Mouse (Mus musculus) liver, embryonic 12.5 days (tissue): Measurements from ENCODE around the gene Kif3a. TPM values are rescaled to one million over a fixed set of nuclear protein-coding genes. Genes with fewer than 3 reads are reported as not detected.

Experiments
- ATAC-seq: fragments of 200-750 bp; cut with Nextera tagmentation; 2 replicates; pipeline ENCODE4 v1.8.0; 2017; ENCODE audit warnings: moderate number of reproducible peaks, mild to moderate bottlenecking, moderate library complexity
- H3K27ac ChIP-seq: fragments of 300-500 bp; sonication (generic); 2 replicates; pipeline ENCODE4 v1.5.1; 2016; ENCODE audit warnings: mild to moderate bottlenecking
- H3K27me3 ChIP-seq: fragments of 300-500 bp; sonication (generic); replicated peaks from 2 replicates; pipeline ENCODE4 v1.6.1; 2016; ENCODE audit warnings: mild to moderate bottlenecking, moderate library complexity
- H3K36me3 ChIP-seq: fragments of 300-500 bp; sonication (generic); 2 replicates; pipeline ENCODE4 v1.6.1; 2016; ENCODE audit warnings: mild to moderate bottlenecking, moderate library complexity
- H3K4me1 ChIP-seq: fragments of 300-500 bp; sonication (generic); 2 replicates; pipeline ENCODE4 v1.6.1; 2016
- H3K4me2 ChIP-seq: fragments of 300-500 bp; sonication (generic); 2 replicates; pipeline ENCODE4 v1.6.1; 2016; ENCODE audit warnings: mild to moderate bottlenecking, moderate library complexity
- H3K4me3 ChIP-seq: fragments of 300-500 bp; sonication (generic); 2 replicates; pipeline ENCODE4 v1.5.1; 2016; ENCODE audit warnings: mild to moderate bottlenecking, moderate library complexity
- H3K9ac ChIP-seq: fragments of 300-500 bp; sonication (generic); 2 replicates; pipeline ENCODE4 v1.6.1; 2016; ENCODE audit warnings: mild to moderate bottlenecking, moderate library complexity
- H3K9me3 ChIP-seq: fragments of 300-500 bp; sonication (generic); replicated peaks from 2 replicates; pipeline ENCODE4 v1.6.1; 2016; ENCODE audit warnings: mild to moderate bottlenecking, moderate library complexity
- WGBS: fragments of 180-500 bp; shearing (Covaris S2); methylation state at CpG from one replicate; pipeline ENCODE4 v1.1.7; 2016; ENCODE audit not compliant: insufficient replicate concordance; 5-methylcytosine and 5-hydroxymethylcytosine counted together
- polyA plus RNA-seq: library from polyadenylated mRNA; unstranded; fragments of >200 nt; fragmentation: Nextera tagmentation; extraction: Ambion mirVana; gene quantifications from 2 replicates; pipeline ENCODE4 v1.2.1, GENCODE M21; 2016

Kif3a gene
- 13.7 and 14.5 TPM in 2 replicates for polyA plus RNA-seq

DNA sequence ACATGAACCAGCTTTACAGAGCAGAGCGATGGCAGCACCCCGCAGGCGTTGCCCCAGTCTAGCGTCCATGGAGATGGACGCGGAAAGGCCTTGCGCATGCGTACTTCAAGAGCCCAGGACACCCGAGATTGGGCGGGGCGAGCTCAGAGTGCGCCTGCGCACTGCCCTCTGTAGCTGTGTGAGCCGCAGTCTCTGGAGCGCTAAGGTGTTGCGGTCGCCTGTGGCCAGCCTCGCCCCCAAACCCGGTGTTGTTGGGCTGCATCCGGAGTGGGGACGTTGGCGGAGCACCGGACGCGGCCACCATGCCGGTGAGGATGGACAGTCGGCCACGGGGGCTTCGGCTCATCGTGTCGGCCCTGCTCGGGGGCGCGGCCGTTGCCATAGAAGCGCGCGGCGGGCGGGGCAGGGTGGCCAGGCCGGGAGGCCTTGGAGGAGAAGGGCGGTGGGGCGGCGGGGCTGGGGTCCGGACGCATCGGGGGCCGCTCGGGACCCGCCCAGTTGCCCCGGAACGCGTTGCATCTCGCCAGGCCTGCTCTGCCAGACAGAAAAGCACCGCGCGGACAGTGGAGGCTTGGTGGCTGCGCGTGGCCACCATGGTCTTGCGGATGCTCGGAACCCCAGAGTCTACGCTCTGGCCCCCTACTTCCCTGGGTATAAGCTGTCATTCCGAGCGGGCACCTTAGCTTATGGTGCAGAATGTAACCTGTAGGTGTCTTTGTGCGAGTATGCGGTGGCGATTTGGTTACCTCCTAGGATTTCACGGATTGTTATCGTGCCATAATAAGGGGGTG is at the start of gene Kif3a:
Gene Kif3a, plus strand, starts transcription at position 156 of the 791 bp plus-strand sequence.
- Histone ChIP-seq H3K4me1 (peaks cover 19% of the 10 kb centered on the region), H3K4me2 (peak within 1 kb of the TSS; percentile 91), H3K9me3 (peaks cover 7% of the 10 kb centered on the region; the same call in 1 of the 2 replicates), H3K4me3 (peak within 1 kb of the TSS; percentile 80), H3K27me3 (no peaks in the 10 kb centered on the region), H3K36me3 (no peaks in the 10 kb centered on the region), H3K27ac (peak within 1 kb of the TSS; percentile 46; the same call in 1 of the 2 replicates), H3K9ac (peak within 1 kb of the TSS; percentile 77)
- ATAC-seq, result peak; percentile 99
- 1% methylated on average over 66 of the region's 69 CpGs for WGBS

DNA sequence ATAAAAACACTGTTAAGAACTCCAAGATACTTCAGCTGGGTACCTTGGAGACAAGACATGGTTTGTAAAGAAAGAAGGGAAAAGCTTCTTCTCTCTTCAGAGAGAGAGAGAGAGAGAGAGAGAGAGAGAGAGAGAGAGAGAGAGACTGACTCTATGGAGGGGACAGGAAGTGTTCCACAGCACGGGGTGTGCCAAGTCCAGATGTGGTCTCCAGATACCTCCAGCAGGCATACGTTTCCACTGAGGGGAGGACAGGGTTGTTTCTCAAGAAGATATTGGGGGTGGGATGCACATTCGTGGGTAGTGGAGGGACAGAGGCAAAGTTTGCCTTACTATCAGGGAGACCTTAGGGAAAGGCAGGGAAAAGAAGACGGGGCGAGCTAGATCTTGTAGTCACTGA is 48.4 kb upstream of the Kif3a start:
- Histone ChIP-seq H3K4me3 (peak overlapping the region; percentile 91), H3K4me2 (peak overlapping the region; percentile 92), H3K36me3 (peaks cover 12% of the 10 kb centered on the region; the same call in 1 of the 2 replicates), H3K4me1 (peaks cover 74% of the 10 kb centered on the region), H3K27me3 (no peaks in the 10 kb centered on the region), H3K9ac (peak overlapping the region; percentile 97), H3K9me3 (no peaks in the 10 kb centered on the region), H3K27ac (peak overlapping the region; percentile 95)
- ATAC-seq, result peak; percentile 47; the same call in 1 of the 2 replicates
- WGBS, result 10% methylated on average over 5 of the region's 5 CpGs

DNA sequence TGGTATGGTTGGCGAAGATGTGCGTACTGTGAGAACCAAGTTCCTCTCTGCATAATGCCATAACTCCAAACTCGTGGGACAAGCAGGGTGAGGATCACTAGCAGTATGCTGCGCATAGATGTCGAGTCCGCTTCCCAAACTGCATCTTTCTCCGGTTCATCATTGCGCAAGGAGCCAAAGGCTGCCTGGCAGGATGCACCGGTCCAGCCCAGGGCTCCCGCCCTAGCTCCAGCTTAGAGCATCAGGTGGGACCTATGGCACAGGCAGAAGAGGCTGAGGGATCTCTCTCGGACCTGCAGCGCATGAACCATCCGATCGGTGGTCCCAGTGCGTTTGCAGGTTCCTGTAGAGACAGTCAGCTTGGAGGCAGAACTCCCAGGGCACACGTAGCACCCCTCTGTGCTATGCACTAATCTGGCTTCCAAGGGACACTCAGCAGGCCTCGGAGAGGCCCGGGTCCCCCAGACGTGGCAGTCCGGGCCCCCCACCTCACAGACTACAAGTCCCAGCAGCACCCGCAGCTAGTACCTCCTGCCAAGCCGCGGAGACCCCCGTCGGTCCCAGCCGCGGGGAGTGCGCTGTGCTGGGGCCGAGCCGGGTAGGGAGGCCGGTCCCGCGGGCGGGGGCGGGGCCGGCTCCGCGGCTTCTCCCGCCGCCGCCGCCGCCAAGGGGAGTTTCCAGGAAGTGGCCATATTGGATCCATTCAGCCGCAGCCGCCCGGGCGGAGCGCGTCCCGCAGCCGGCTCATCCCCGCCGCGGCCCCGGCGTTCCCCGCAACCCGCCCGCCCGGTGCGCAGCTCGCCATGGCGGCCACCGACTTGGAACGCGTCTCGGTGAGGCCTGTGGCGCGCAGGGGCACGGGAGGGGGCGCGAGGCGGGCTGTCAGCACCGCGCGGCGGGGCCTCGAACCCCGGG is 47.7 kb upstream of the Kif3a start, which contains the start of gene Sept8:
Gene Sept8, plus strand, starts transcription at position 51 of the 915 bp plus-strand sequence.
- Histone ChIP-seq H3K27me3 (no peaks in the 10 kb centered on the region), H3K27ac (peak within 1 kb of the TSS; percentile 95), H3K4me2 (peak within 1 kb of the TSS; percentile 92), H3K9me3 (no peaks in the 10 kb centered on the region), H3K4me3 (peak within 1 kb of the TSS; percentile 91), H3K4me1 (peaks cover 81% of the 10 kb centered on the region), H3K36me3 (peaks cover 16% of the 10 kb centered on the region), H3K9ac (peak within 1 kb of the TSS; percentile 97)
- peak; percentile 69 for ATAC-seq
- 3% methylated on average over 79 of the region's 79 CpGs for WGBS

DNA sequence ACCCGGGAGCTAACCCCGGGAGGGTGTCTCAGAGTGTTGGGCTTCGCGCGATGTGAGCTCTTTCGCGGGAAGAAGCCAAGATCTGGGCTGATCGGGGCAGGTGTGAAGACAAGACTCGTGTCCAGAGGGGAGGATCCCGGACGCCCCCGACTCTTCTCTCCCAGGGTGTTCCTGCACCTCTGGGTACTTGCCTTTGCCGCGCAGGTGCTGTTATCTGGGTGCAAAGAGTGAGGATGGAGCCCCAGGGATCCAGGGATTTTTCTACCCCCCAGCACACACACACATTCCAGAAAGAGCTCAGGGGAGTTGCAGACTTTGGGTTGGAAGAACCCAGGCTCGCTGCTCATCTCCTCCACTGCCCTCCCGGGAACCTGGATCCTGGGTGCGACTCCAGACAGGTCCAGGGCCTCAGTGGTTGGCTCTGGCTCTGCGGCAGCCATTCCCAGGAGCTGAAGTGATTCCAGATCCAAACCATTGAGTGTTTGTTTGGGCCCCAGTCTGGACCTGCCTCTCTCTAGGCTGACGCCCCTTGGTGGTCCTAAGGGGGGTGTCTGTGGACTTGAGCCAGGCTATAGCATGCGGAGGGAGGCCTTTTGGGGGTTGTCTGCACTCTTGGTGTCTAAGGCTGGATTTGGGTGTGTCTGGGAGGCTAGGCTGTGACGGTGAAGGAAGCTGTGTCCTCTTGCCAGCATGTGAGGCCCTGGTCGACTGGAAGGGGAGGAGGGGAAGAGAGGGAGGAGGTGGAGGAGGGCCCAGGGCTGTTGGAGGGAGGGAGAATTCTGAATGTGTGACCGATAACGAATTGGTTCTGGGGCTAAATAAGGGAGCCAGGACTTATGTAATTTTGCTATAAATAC is 46.8 kb upstream of the Kif3a start:
- Histone ChIP-seq H3K4me1 (peaks cover 90% of the 10 kb centered on the region), H3K27ac (peak overlapping the region; percentile 95), H3K9me3 (no peaks in the 10 kb centered on the region), H3K27me3 (no peaks in the 10 kb centered on the region), H3K9ac (peak overlapping the region; percentile 97), H3K4me2 (peak overlapping the region; percentile 92), H3K4me3 (peak overlapping the region; percentile 91), H3K36me3 (peaks cover 25% of the 10 kb centered on the region)
- peak; percentile 83 for ATAC-seq
- WGBS, result 4% methylated on average over 24 of the region's 24 CpGs

DNA sequence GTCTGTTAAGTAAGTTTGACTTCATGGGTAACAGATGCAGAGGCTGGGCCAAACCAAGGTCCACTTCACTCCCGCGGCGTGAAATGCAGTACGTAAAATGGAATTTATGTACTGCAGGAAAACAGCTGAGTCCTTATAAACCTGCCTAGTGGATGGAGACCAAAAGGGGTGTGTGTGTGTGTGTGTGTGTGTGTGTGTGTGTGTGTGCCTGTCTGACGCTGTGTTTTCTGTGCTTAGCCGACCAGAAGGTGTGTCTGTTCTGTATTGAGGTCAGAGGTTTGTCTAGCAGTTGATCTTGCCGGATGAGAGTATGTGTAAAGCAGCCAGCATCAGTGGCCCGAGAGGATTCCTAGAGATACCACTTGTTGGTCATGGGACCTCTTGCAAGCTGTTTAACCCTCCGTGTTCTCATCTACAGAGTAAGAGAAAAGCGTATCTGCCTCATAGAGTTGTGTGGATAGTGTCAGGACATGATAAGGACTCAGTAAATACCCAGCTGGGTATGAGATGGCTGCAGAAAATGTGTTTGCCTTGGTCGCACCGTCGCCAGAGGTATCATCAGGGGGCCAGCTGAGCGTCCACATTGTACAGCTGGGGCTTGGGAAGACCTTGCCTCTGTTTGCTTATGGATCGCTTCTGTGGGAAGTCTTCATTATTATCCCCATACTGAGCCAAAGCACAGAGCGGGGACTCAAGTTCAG is 45.9 kb upstream of the Kif3a start:
- peak overlapping the region; percentile 92 for H3K4me2 ChIP-seq
- peaks cover 94% of the 10 kb centered on the region for H3K4me1 ChIP-seq
- peak overlapping the region; percentile 95 for H3K27ac ChIP-seq
- H3K4me3 ChIP-seq, result peak overlapping the region; percentile 91
- WGBS, result 23% methylated on average over 16 of the region's 16 CpGs
- H3K36me3 ChIP-seq, result peaks cover 29% of the 10 kb centered on the region
- peak; percentile 42 for ATAC-seq
- no peaks in the 10 kb centered on the region for H3K27me3 ChIP-seq
- H3K9ac ChIP-seq, result peak overlapping the region; percentile 97
- H3K9me3 ChIP-seq, result no peaks in the 10 kb centered on the region

DNA sequence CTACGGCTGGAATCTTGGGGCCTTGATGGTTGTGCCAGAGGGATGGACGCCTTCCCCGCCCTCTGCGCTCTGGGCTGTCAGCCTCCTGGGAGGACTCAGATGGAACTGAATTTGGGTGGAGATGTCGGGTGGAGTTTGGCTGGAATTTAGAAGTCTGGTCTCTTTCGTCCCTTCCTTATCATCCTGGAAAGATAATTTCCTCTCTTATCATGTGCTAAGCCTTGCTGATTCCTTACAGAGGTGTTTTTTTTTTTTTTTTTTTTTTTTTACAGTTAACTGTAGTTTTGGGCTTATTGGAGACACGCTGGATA is 45.4 kb upstream of the Kif3a start:
- 0 out of 2 replicates have a peak, but pooled peaks have one; percentile 8 for ATAC-seq
- peak overlapping the region; percentile 95 for H3K27ac ChIP-seq
- H3K4me2 ChIP-seq, result peak overlapping the region; percentile 92
- WGBS, result 30% methylated on average over 7 of the region's 7 CpGs
- no peaks in the 10 kb centered on the region for H3K27me3 ChIP-seq
- no peaks in the 10 kb centered on the region for H3K9me3 ChIP-seq
- peaks cover 29% of the 10 kb centered on the region for H3K36me3 ChIP-seq
- peak overlapping the region; percentile 97 for H3K9ac ChIP-seq
- peaks cover 93% of the 10 kb centered on the region for H3K4me1 ChIP-seq
- H3K4me3 ChIP-seq, result peak overlapping the region; percentile 91

DNA sequence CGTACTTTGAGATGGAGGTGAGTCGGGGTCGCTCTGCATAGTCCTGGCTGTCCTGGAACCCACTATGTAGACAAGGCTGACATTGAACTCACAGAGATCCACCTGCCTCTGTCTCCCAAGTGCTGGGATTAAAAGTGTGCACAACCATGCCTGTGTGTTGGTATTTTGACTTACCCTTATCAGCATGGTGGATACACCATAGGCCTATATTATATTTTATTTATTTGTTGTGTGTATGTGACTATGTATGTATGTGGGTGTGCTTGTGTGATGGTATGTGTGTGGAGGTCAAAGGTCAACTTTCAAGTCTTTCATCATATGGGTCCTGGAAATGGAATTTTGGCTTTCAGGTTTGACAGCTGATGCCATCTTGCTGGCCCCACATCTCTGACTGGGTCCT is 44.8 kb upstream of the Kif3a start:
- ATAC-seq, result no peak
- H3K9me3 ChIP-seq, result no peaks in the 10 kb centered on the region
- H3K4me1 ChIP-seq, result peaks cover 93% of the 10 kb centered on the region
- WGBS, result 81% methylated on average over 3 of the region's 3 CpGs
- peak overlapping the region; percentile 91 for H3K4me3 ChIP-seq
- H3K27ac ChIP-seq, result peak overlapping the region; percentile 95
- peaks cover 31% of the 10 kb centered on the region for H3K36me3 ChIP-seq
- H3K9ac ChIP-seq, result peak overlapping the region; percentile 97
- H3K27me3 ChIP-seq, result no peaks in the 10 kb centered on the region
- H3K4me2 ChIP-seq, result peak overlapping the region; percentile 92

DNA sequence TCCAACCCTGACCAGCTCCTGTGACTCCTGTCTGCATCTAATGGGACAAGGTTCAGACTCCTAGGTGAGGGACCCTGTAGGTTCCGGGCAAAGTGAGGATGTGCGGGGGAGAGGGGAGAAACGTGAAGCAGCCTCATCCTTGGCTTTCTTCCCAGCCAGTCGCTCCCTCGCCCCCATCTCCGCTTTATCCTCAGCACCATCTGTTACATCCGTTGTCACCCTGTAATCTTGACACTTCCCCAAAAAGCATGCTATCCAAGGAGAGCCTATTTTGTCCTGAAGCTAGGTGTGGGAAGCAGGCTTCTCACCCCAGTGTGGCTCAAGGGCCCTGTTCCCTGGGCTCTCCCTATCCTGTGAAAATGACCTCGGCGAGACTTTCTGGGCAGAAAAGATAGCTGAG is 44.2 kb upstream of the Kif3a start:
- Histone ChIP-seq H3K9me3 (no peaks in the 10 kb centered on the region), H3K27me3 (no peaks in the 10 kb centered on the region), H3K36me3 (peaks cover 33% of the 10 kb centered on the region), H3K4me2 (peak overlapping the region; percentile 92), H3K27ac (peak overlapping the region; percentile 95; the same call in 1 of the 2 replicates), H3K9ac (peak overlapping the region; percentile 97), H3K4me1 (peaks cover 93% of the 10 kb centered on the region), H3K4me3 (peak overlapping the region; percentile 91; the same call in 1 of the 2 replicates)
- 40% methylated on average over 9 of the region's 9 CpGs for WGBS
- ATAC-seq, result no peak

DNA sequence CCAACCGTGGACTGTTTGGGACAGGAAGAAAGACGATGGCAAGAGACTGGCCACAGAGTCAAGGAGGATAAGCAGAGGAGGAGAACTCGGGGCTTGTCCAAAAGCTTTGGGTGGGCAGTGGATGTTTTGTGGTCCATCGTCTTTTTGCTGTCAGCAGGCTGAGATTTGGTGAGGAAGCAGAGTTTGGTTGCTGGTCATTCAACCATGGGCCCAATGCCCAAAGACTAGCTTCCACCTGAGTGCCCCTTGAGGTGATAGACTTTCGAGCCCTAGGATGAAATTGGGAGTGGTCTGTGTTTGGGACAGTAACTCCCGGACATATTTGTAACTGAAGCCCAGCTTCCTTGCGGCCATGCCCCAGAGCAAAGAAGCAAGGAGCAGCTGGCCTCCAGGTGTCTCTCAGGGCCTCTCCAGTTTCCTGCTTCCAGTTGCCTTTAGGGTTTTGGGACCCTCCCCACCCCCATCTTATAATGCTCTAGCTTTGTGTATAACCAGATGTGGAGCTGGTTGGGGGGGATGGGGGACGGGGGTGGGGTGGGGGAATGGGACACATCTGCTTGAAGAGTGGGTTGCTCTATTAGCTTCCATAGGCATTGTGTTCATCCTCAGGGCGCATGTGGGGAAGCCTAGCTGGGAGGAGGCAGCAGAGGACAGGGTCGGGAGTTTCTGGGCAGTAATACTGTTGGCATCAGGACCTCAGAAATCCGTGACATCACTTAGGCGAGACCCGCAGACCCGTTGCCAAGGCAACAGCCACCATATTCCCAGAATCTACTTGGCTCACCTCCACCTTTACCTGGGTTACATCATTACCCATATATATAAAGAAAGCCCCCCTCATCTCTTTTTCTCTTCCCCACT is 43.4 kb upstream of the Kif3a start:
- Histone ChIP-seq H3K27ac (no peak overlapping the region), H3K9me3 (no peaks in the 10 kb centered on the region), H3K4me1 (peaks cover 93% of the 10 kb centered on the region), H3K4me2 (peak overlapping the region; percentile 92; the same call in 1 of the 2 replicates), H3K36me3 (peaks cover 33% of the 10 kb centered on the region), H3K4me3 (no peak overlapping the region), H3K27me3 (no peaks in the 10 kb centered on the region), H3K9ac (0 out of 2 replicates have a peak overlapping the region, but pooled peaks have one; percentile 97)
- WGBS, result 79% methylated on average over 14 of the region's 14 CpGs
- ATAC-seq, result no peak

DNA sequence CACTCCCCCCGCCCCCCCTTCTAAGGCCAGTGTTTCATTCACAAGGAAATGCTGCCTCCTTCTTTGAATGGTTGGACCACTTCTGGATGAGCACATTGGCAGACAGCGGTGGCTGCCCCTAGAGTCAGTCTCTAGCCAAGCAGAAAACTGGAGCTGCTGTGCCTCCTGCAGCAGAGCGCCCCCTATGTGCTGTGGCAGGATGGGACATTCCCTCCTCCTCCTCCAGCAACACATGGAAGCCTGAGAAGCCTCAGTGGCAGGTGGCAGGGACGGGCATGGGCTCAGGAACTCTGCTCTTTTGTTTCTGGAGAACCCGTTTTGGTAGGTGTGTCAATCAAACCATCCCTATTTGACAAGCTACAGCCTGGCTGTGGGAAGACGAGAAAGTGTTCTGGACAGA is 42.3 kb upstream of the Kif3a start:
- Histone ChIP-seq H3K36me3 (peaks cover 33% of the 10 kb centered on the region), H3K4me3 (no peak overlapping the region), H3K27ac (no peak overlapping the region), H3K4me1 (peaks cover 96% of the 10 kb centered on the region), H3K9me3 (no peaks in the 10 kb centered on the region), H3K9ac (no peak overlapping the region), H3K4me2 (no peak overlapping the region), H3K27me3 (no peaks in the 10 kb centered on the region)
- WGBS, result 67% methylated on average over 6 of the region's 6 CpGs
- no peak for ATAC-seq
